Mouse (Mus musculus) heart, embryonic 14.5 days (tissue): ENCODE results near the gene Fads3. TPM values are rescaled to one million over a fixed set of nuclear protein-coding genes. Genes with fewer than 3 reads are reported as not detected.

Experiments used
- ATAC-seq: fragments of 200-750 bp; cut with Nextera tagmentation; 2 replicates; pipeline ENCODE4 v1.8.0; 2017; ENCODE audit warnings: low read depth, moderate TSS enrichment; ENCODE audit not compliant: insufficient number of reproducible peaks, insufficient read depth, low FRiP score
- H3K27ac ChIP-seq, 2 experiments: fragments of 200-500 bp in 1 of 2; fragments of 300-500 bp in 1 of 2; sonication (generic) in 1 of 2; replicated peaks in 1 of 2; 2 replicates each; pipeline ENCODE4 v1.5.1; 2012 to 2014; ENCODE audit warnings: low read depth in 2 of 2, low read length in 2 of 2, control low read depth in 1 of 2, mild to moderate bottlenecking in 1 of 2, mixed read lengths in 1 of 2; ENCODE audit not compliant: control insufficient read depth in 1 of 2, insufficient read depth in 1 of 2
- H3K27me3 ChIP-seq: fragments of 300-500 bp; sonication (generic); 2 replicates; pipeline ENCODE4 v1.6.1; 2014; ENCODE audit warnings: mild to moderate bottlenecking, low read length, control low read depth; ENCODE audit not compliant: control insufficient read depth, insufficient read depth
- H3K36me3 ChIP-seq: fragments of 300-500 bp; sonication (generic); 2 replicates; pipeline ENCODE4 v1.6.1; 2014; ENCODE audit warnings: mild to moderate bottlenecking, control low read depth, low read length, mixed read lengths; ENCODE audit not compliant: control insufficient read depth, insufficient read depth
- H3K4me1 ChIP-seq, 2 experiments: fragments of 200-500 bp in 1 of 2; fragments of 300-500 bp in 1 of 2; sonication (generic) in 1 of 2; 2 replicates each; pipeline ENCODE4 v1.6.1; 2012 to 2014; ENCODE audit warnings: low read length in 2 of 2, control low read depth in 1 of 2, mixed read lengths in 1 of 2; ENCODE audit not compliant: control insufficient read depth in 2 of 2, insufficient read depth in 2 of 2
- H3K4me2 ChIP-seq: fragments of 300-500 bp; sonication (generic); 2 replicates; pipeline ENCODE4 v1.6.1; 2014; ENCODE audit warnings: mild to moderate bottlenecking, low read length
- H3K4me3 ChIP-seq, 2 experiments: fragments of 200-500 bp in 1 of 2; fragments of 300-500 bp in 1 of 2; sonication (generic) in 1 of 2; 2 replicates each; pipeline ENCODE4 v1.5.1; 2012 to 2014; ENCODE audit warnings: low read length in 2 of 2, mild to moderate bottlenecking in 2 of 2, control low read depth in 1 of 2, low read depth in 1 of 2, moderate library complexity in 1 of 2; ENCODE audit not compliant: control insufficient read depth in 1 of 2, insufficient read depth in 1 of 2
- H3K9ac ChIP-seq: fragments of 300-500 bp; sonication (generic); 2 replicates; pipeline ENCODE4 v1.6.1; 2014; ENCODE audit warnings: mild to moderate bottlenecking, low read length
- H3K9me3 ChIP-seq: fragments of 300-500 bp; sonication (generic); 2 replicates; pipeline ENCODE4 v1.6.1; 2016; ENCODE audit warnings: low read length, control low read depth; ENCODE audit not compliant: control insufficient read depth
- WGBS: fragments of 180-500 bp; shearing (Covaris S2); extraction: QIAGEN DNeasy Blood & Tissue Kit; methylation state at CpG from one replicate; pipeline ENCODE4 v1.1.7; 2014; 5-methylcytosine and 5-hydroxymethylcytosine counted together
- polyA plus RNA-seq: library from polyadenylated mRNA; unstranded; fragments of >200 nt; fragmentation: Nextera tagmentation; extraction: Ambion mirVana; gene quantifications from 2 replicates; pipeline ENCODE4 v1.2.1, GENCODE M21; 2014

The Fads3 gene
- polyA plus RNA-seq, 1 experiment from 2014 or later: 32.5 TPM

GRCm38 (mm10) chr19:10073145-10073544, 31.8 kb downstream of the Fads3 start:
- peaks cover 94% of the 10 kb centered on the region for H3K36me3 ChIP-seq
- H3K4me3 ChIP-seq: no peak overlapping the region
- H3K27me3 ChIP-seq: no peaks in the 10 kb centered on the region
- no peak overlapping the region for H3K9ac ChIP-seq
- H3K4me1 ChIP-seq: no peaks in the 10 kb centered on the region
- no peak overlapping the region for H3K27ac ChIP-seq
- H3K4me2 ChIP-seq: no peak overlapping the region
- 95% methylated on average over 5 of the region's 5 CpGs for WGBS
- no peak for ATAC-seq
- H3K9me3 ChIP-seq: peaks cover 5% of the 10 kb centered on the region; the same call in 1 of the 2 replicates

- ATAC-seq: no peak
- Histone ChIP-seq H3K27ac (no peak overlapping the region), H3K4me2 (no peak overlapping the region), H3K9ac (no peak overlapping the region), H3K9me3 (peaks cover 5% of the 10 kb centered on the region; the same call in 1 of the 2 replicates), H3K4me3 (no peak overlapping the region), H3K27me3 (no peaks in the 10 kb centered on the region), H3K4me1 (peaks cover 0 to 3% of the 10 kb centered on the region in 2 experiments; a peak in 1 of 4 replicates), H3K36me3 (peaks cover 94% of the 10 kb centered on the region)
- WGBS: 79% methylated on average over 6 of the region's 6 CpGs
These were observed 37.0 kb downstream of the Fads3 start for GRCm38 (mm10) chr19:10078392-10078791.

GRCm38 (mm10) chr19:10080384-10080783, 39.0 kb downstream of the Fads3 start:
- Histone ChIP-seq H3K4me3 (no peak overlapping the region), H3K36me3 (peaks cover 89% of the 10 kb centered on the region), H3K9me3 (peaks cover under 1% of the 10 kb centered on the region; the same call in 1 of the 2 replicates), H3K4me2 (no peak overlapping the region), H3K27ac (no peak overlapping the region), H3K4me1 (peaks cover 0 to 3% of the 10 kb centered on the region in 2 experiments; a peak in 1 of 4 replicates), H3K9ac (no peak overlapping the region), H3K27me3 (no peaks in the 10 kb centered on the region)
- no peak for ATAC-seq
- WGBS: 92% methylated on average over 7 of the region's 7 CpGs

GRCm38 (mm10) chr19:10082105-10082504, 40.7 kb downstream of the Fads3 start:
- Histone ChIP-seq H3K9me3 (no peaks in the 10 kb centered on the region), H3K4me3 (no peak overlapping the region), H3K36me3 (peaks cover 90% of the 10 kb centered on the region), H3K9ac (no peak overlapping the region), H3K27me3 (no peaks in the 10 kb centered on the region), H3K4me2 (no peak overlapping the region), H3K27ac (peak overlapping the region; percentile 47 to 61; a peak in 3 of 4 replicates), H3K4me1 (peaks cover 0 to 3% of the 10 kb centered on the region in 2 experiments; a peak in 1 of 4 replicates)
- ATAC-seq: peak; percentile 54
- 50% methylated on average over 3 of the region's 3 CpGs for WGBS

- H3K27me3 ChIP-seq: no peaks in the 10 kb centered on the region
- H3K27ac ChIP-seq: no peak overlapping the region
- no peak overlapping the region for H3K4me2 ChIP-seq
- no peak for ATAC-seq
- no peak overlapping the region for H3K4me3 ChIP-seq
- 74% methylated on average over 9 of the region's 9 CpGs for WGBS
- peaks cover 92% of the 10 kb centered on the region for H3K36me3 ChIP-seq
- H3K9ac ChIP-seq: no peak overlapping the region
- peaks cover 0 to 3% of the 10 kb centered on the region in 2 experiments; a peak in 1 of 4 replicates for H3K4me1 ChIP-seq
- H3K9me3 ChIP-seq: no peaks in the 10 kb centered on the region
These were observed 44.1 kb downstream of the Fads3 start for GRCm38 (mm10) chr19:10085454-10085853.

GRCm38 (mm10) chr19:10086976-10087375, 45.6 kb downstream of the Fads3 start:
- ATAC-seq: no peak
- Histone ChIP-seq H3K27ac (no peak overlapping the region), H3K4me3 (no peak overlapping the region), H3K27me3 (no peaks in the 10 kb centered on the region), H3K4me1 (peaks cover 0 to 7% of the 10 kb centered on the region in 2 experiments; a peak in 1 of 4 replicates), H3K9me3 (no peaks in the 10 kb centered on the region), H3K4me2 (no peak overlapping the region), H3K9ac (no peak overlapping the region), H3K36me3 (peaks cover 89% of the 10 kb centered on the region)
- 93% methylated on average over 4 of the region's 4 CpGs for WGBS

- 83% methylated on average over 4 of the region's 4 CpGs for whole genome bisulfite sequencing
- H3K27me3 ChIP-seq: no peaks in the 10 kb centered on the region
- peaks cover 46% of the 10 kb centered on the region for H3K36me3 ChIP-seq
- no peak overlapping the region for H3K27ac ChIP-seq
- H3K9me3 ChIP-seq: no peaks in the 10 kb centered on the region
- H3K9ac ChIP-seq: no peak overlapping the region
- no peak overlapping the region for H3K4me3 ChIP-seq
- ATAC-seq: no peak
- H3K4me2 ChIP-seq: no peak overlapping the region
- H3K4me1 ChIP-seq: peaks cover 5 to 6% of the 10 kb centered on the region in 2 experiments; a peak in 2 of 4 replicates
These were observed 52.5 kb downstream of the Fads3 start for GRCm38 (mm10) chr19:10093829-10094228.

GRCm38 (mm10) chr19:10094695-10095094, 53.3 kb downstream of the Fads3 start:
- ATAC-seq: no peak
- peaks cover 37% of the 10 kb centered on the region for H3K36me3 ChIP-seq
- H3K4me1 ChIP-seq: peaks cover 5 to 7% of the 10 kb centered on the region in 2 experiments; a peak in 3 of 4 replicates
- no peaks in the 10 kb centered on the region for H3K27me3 ChIP-seq
- WGBS: 59% methylated on average over 4 of the region's 4 CpGs
- no peak overlapping the region for H3K4me2 ChIP-seq
- peak overlapping the region; percentile 16; the same call in 1 of the 2 replicates for H3K9ac ChIP-seq
- H3K9me3 ChIP-seq: no peaks in the 10 kb centered on the region
- H3K27ac ChIP-seq: no peak overlapping the region
- H3K4me3 ChIP-seq: no peak overlapping the region
